ENCODE assay signal across 35 mouse cellular contexts in the genomic region with DNA sequence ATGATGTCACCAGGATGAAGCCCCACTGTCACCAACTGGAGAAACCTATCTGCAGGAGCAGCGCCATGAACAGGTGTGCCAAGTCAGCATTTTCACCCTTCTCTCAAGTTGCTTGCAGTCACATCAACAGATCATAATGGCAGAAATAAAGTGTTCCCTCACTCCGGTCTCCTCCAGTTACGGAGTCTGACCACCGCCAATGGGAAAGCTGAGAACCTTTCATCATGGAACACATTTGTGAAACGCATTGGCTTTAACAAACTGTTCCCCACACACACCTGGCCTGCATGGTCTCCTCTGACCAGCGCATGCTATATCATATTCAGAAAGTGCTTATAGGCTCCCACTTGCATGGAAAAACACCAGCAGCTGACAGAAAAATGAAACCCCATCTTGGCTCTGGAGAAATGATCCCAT. TPM values are rescaled to one million over a fixed set of nuclear protein-coding genes. Genes with fewer than 3 reads are reported as not detected.
DNase-seq lines count a peak whose midpoint lies in the region; ATAC-seq and TF ChIP-seq lines count a peak whose summit lies in the region.
"Had no signal": no experiment of that assay in that cellular context is flagged by ENCODE, and none has a peak within 500 bp of the region (broad histone marks: within the 10 kb centered on the region; RNA-seq: fewer than 3 reads in every experiment).

No protein-coding gene starts in this region.

- no peak overlapping the region for H3K27ac ChIP-seq in CH12.LX (ENCODE audit: insufficient read depth, low read depth)
- H3K27ac ChIP-seq in embryonic facial prominence, embryonic 14.5 days (replicated peaks; ENCODE audit: low read depth, low read length) = no peak overlapping the region
- 0 out of 2 replicates have a peak overlapping the region, but pooled peaks have one; percentile 3 for H3K27ac ChIP-seq in limb, embryonic 14.5 days (replicated peaks; ENCODE audit: low read depth, low read length)
- H3K27ac ChIP-seq: forebrain, embryonic 10.5 days; forebrain, embryonic 15.5 days; heart, embryonic 15.5 days; kidney, embryonic 15.5 days; layer of hippocampus, adult 2 months; left cerebral cortex, adult 2 months; midbrain, embryonic 10.5 days; midbrain, embryonic 15.5 days had no signal

- TF ChIP-seq RAD21 in CH12.LX (IDR thresholded peaks at IDR 0.05; ENCODE audit: low read depth, low read length) = no peak

- H3K4me1 ChIP-seq in CH12.LX (ENCODE audit: control insufficient read depth in 1 of 2, insufficient read depth in 2 of 2) = no peaks in the 10 kb centered on the region
- H3K4me1 ChIP-seq in embryonic facial prominence, embryonic 14.5 days (ENCODE audit: control insufficient read depth, insufficient read depth, low read length) = no peaks in the 10 kb centered on the region; the same call in 1 of the 2 replicates
- peaks cover 6% of the 10 kb centered on the region; the same call in 1 of the 2 replicates for H3K4me1 ChIP-seq in limb, embryonic 14.5 days (ENCODE audit: control insufficient read depth, insufficient read depth, low read length)
- H3K4me1 ChIP-seq: forebrain, embryonic 10.5 days; forebrain, embryonic 15.5 days; kidney, embryonic 15.5 days; midbrain, embryonic 10.5 days; midbrain, embryonic 15.5 days had no signal

- TF ChIP-seq CTCF in CH12.LX (conservative IDR thresholded peaks at IDR 0.05 in 1 of 2, IDR thresholded peaks at IDR 0.05 in 1 of 2; ENCODE audit: low read depth in 2 of 2, low read length in 2 of 2) = no peak

- 60% methylated on average over 6 of the region's 6 CpGs for whole genome bisulfite sequencing in embryonic facial prominence, embryonic 14.5 days
- WGBS in limb, embryonic 14.5 days = 36% methylated on average over 6 of the region's 6 CpGs

- no peaks in the 10 kb centered on the region for H3K79me2 ChIP-seq in CH12.LX (replicated peaks; ENCODE audit: control insufficient read depth, extremely low read depth, insufficient read depth, poor library complexity, severe bottlenecking)

- peaks cover 71% of the 10 kb centered on the region for H3K27me3 ChIP-seq in CH12.LX (replicated peaks)
- no peaks in the 10 kb centered on the region for H3K27me3 ChIP-seq in embryonic facial prominence, embryonic 14.5 days (replicated peaks; ENCODE audit: control insufficient read depth, insufficient read depth, low read length)
- H3K27me3 ChIP-seq in limb, embryonic 14.5 days (ENCODE audit: control insufficient read depth, insufficient read depth, low read length) = no peaks in the 10 kb centered on the region
- H3K27me3 ChIP-seq: forebrain, embryonic 15.5 days; heart, embryonic 15.5 days; kidney, embryonic 15.5 days; midbrain, embryonic 15.5 days had no signal

- no peak overlapping the region for H3K9ac ChIP-seq in CH12.LX (ENCODE audit: insufficient read depth, low read depth)
- no peak overlapping the region for H3K9ac ChIP-seq in embryonic facial prominence, embryonic 14.5 days (ENCODE audit: low read depth, low read length)
- H3K9ac ChIP-seq in limb, embryonic 14.5 days (ENCODE audit: low read depth, low read length, severe bottlenecking) = no peak overlapping the region
- H3K9ac ChIP-seq: forebrain, embryonic 15.5 days; heart, embryonic 15.5 days; kidney, embryonic 15.5 days; midbrain, embryonic 15.5 days had no signal

- no peak for TF ChIP-seq EP300 in CH12.LX (IDR thresholded peaks at IDR 0.05; ENCODE audit: low read length)

- in situ Hi-C loops in CH12.LX (cut with MboI; ENCODE audit: low pct_ligation_motif_present, low pct_unique_long_range_greater_than_20kb, low sequenced_read_pairs) = no loop called here

- dilution Hi-C loops in CH12.LX (cut with MboI; ENCODE audit: extremely low pct_ligation_motif_present, extremely low pct_unique_long_range_greater_than_20kb, low sequenced_read_pairs) = no loop called here

- H3K4me2 ChIP-seq in CH12.LX (ENCODE audit: insufficient read depth, low read depth, poor library complexity, severe bottlenecking) = no peak overlapping the region
- H3K4me2 ChIP-seq in embryonic facial prominence, embryonic 14.5 days (ENCODE audit: low read depth, low read length) = no peak overlapping the region
- no peak overlapping the region for H3K4me2 ChIP-seq in limb, embryonic 14.5 days (replicated peaks; ENCODE audit: low read depth, low read length, severe bottlenecking)
- H3K4me2 ChIP-seq: forebrain, embryonic 15.5 days; heart, embryonic 15.5 days; kidney, embryonic 15.5 days; liver, embryonic 11.5 days; midbrain, embryonic 15.5 days had no signal

- H3K9me3 ChIP-seq in CH12.LX (replicated peaks; ENCODE audit: low read length) = no peaks in the 10 kb centered on the region
- no peaks in the 10 kb centered on the region for H3K9me3 ChIP-seq in embryonic facial prominence, embryonic 14.5 days (ENCODE audit: control insufficient read depth, low read length)
- H3K9me3 ChIP-seq in limb, embryonic 14.5 days (ENCODE audit: control insufficient read depth, low read length) = no peaks in the 10 kb centered on the region
- H3K9me3 ChIP-seq: forebrain, embryonic 10.5 days; forebrain, embryonic 15.5 days; heart, embryonic 15.5 days; kidney, embryonic 15.5 days; midbrain, embryonic 10.5 days; midbrain, embryonic 15.5 days had no signal

- DNase-seq in gastrocnemius, adult 8-10 months (ENCODE audit: low spot score in 2 of 2) = peak; percentile 56 to 66
- no peak for DNase-seq in gastrocnemius, postnatal 4 days (ENCODE audit: low spot score in 2 of 2)
- no peak for DNase-seq in CH12.LX (ENCODE audit: extremely low read depth)
- peak; percentile 57 for DNase-seq in embryonic facial prominence, embryonic 14.5 days (ENCODE audit: low spot score)
- DNase-seq in limb, embryonic 14.5 days (ENCODE audit: low spot score) = peak; percentile 56
- no peak for DNase-seq in neural tube, embryonic 10.5 days (ENCODE audit: extremely low spot score, low spot score)
- DNase-seq: adrenal gland, postnatal 10 days; cerebellum, adult 8-10 months; cerebellum, postnatal 25 days; kidney, adult 18-20 months; kidney, postnatal 25 days; lung, postnatal 14 days; right cerebral cortex, postnatal 25 days; spleen, adult 18-20 months; thymus, postnatal 14 days had no signal

- peak; percentile 86 for ATAC-seq in embryonic facial prominence, embryonic 14.5 days (ENCODE audit: low read depth)
- ATAC-seq in limb, embryonic 14.5 days (ENCODE audit: low FRiP score, low read depth) = peak; percentile 74; the same call in 1 of the 2 replicates
- ATAC-seq in activated CD4-positive, CD25-positive, alpha-beta regulatory T cell, adult 4 months = no peak
- ATAC-seq: CD4-positive, CD25-positive, alpha-beta regulatory T cell, adult 4 months; forebrain, embryonic 15.5 days; hindbrain, embryonic 16.5 days; midbrain, embryonic 15.5 days had no signal

- H3K4me3 ChIP-seq in CH12.LX (replicated peaks in 1 of 3; ENCODE audit: low read depth in 2 of 3, low read length in 2 of 3, poor library complexity in 1 of 3) = no peak overlapping the region
- H3K4me3 ChIP-seq in embryonic facial prominence, embryonic 14.5 days (ENCODE audit: low read depth, low read length) = no peak overlapping the region
- H3K4me3 ChIP-seq in limb, embryonic 14.5 days (replicated peaks; ENCODE audit: low read length) = no peak overlapping the region
- H3K4me3 ChIP-seq: forebrain, embryonic 10.5 days; forebrain, embryonic 15.5 days; heart, embryonic 15.5 days; kidney, embryonic 15.5 days; layer of hippocampus, adult 2 months; left cerebral cortex, adult 2 months; midbrain, embryonic 10.5 days; midbrain, embryonic 15.5 days had no signal

- TF ChIP-seq POLR2A in CH12.LX (IDR thresholded peaks at IDR 0.05; ENCODE audit: low read depth, low read length) = no peak
- TF ChIP-seq POLR2A in limb, embryonic 14.5 days (IDR thresholded peaks at IDR 0.05; ENCODE audit: borderline replicate concordance, extremely low read depth, insufficient read depth, insufficient read length) = no peak

- no peaks in the 10 kb centered on the region for H3K36me3 ChIP-seq in CH12.LX (replicated peaks in 1 of 2; ENCODE audit: control insufficient read depth in 1 of 2, insufficient read depth in 1 of 2, low read length in 1 of 2)
- H3K36me3 ChIP-seq in embryonic facial prominence, embryonic 14.5 days (ENCODE audit: control insufficient read depth, insufficient read depth, low read length) = no peaks in the 10 kb centered on the region
- H3K36me3 ChIP-seq in limb, embryonic 14.5 days (ENCODE audit: control insufficient read depth, insufficient read depth, low read length) = no peaks in the 10 kb centered on the region
- H3K36me3 ChIP-seq: forebrain, embryonic 10.5 days; forebrain, embryonic 15.5 days; midbrain, embryonic 15.5 days had no signal

RNA-seq across cellular contexts. Expression of a gene that starts 23.4 kb away (rescaled TPM):
- 100 to 1,000 TPM; 270 to 439 (median 347) TPM for total RNA-seq in gastrocnemius, adult 8-10 months (2022)
- 100 to 1,000 TPM; 160 to 187 TPM for total RNA-seq in gastrocnemius, postnatal 4 days (2021)
- total RNA-seq in CH12.LX (2012; rRNA removed) (0.25 and 0.47 TPM in 2 replicates), CH12.LX (2014; rRNA removed) (0.26 and 0.47 TPM in 2 replicates)
- polyA plus RNA-seq in CH12.LX (2012; ENCODE audit: insufficient read length, low read depth) = 0.10 TPM in 1 of 2 replicates, not detected in the other
- 24.8 and 26.7 TPM in 2 replicates for polyA plus RNA-seq in embryonic facial prominence, embryonic 14.5 days (2014; fragmentation: Nextera tagmentation; extraction: Ambion mirVana)
- 23.9 and 24.2 TPM in 2 replicates for polyA plus RNA-seq in limb, embryonic 14.5 days (2012; rRNA removed)
- polyA plus RNA-seq in limb, embryonic 14.5 days (2014; fragmentation: Nextera tagmentation; extraction: Ambion mirVana) = 31.9 and 33.2 TPM in 2 replicates
- polyA plus RNA-seq in activated CD4-positive, CD25-positive, alpha-beta regulatory T cell, adult 4 months (2017; shearing (Covaris generic)) = not detected
- total RNA-seq: neutrophil, adult 5-6 weeks had no signal

RNA-seq across cellular contexts. Expression of a gene that starts 25.9 kb away (rescaled TPM):
- 1 to 10 TPM in 3 of 4 experiments, under 1 TPM in 1; 0.92 to 3.3 (median 2.5) TPM for total RNA-seq in gastrocnemius, adult 8-10 months (2022)
- total RNA-seq in gastrocnemius, postnatal 4 days (2021) = 1 to 10 TPM; 1.5 to 2.2 TPM
- total RNA-seq in CH12.LX (2012; rRNA removed) (0.08 TPM in 1 of 2 replicates, not detected in the other), CH12.LX (2014; rRNA removed) (not detected in 2 replicates)
- polyA plus RNA-seq in CH12.LX (2012; ENCODE audit: insufficient read length, low read depth) = not detected in 2 replicates
- 6.2 and 12.5 TPM in 2 replicates for polyA plus RNA-seq in embryonic facial prominence, embryonic 14.5 days (2014; fragmentation: Nextera tagmentation; extraction: Ambion mirVana)
- polyA plus RNA-seq in limb, embryonic 14.5 days (2012; rRNA removed) = 0.87 and 1.3 TPM in 2 replicates
- 1.5 and 2.2 TPM in 2 replicates for polyA plus RNA-seq in limb, embryonic 14.5 days (2014; fragmentation: Nextera tagmentation; extraction: Ambion mirVana)
- polyA plus RNA-seq in activated CD4-positive, CD25-positive, alpha-beta regulatory T cell, adult 4 months (2017; shearing (Covaris generic)) = not detected
- total RNA-seq: heart, postnatal 25 days; neutrophil, adult 5-6 weeks had no signal
- polyA plus RNA-seq: CD4-positive, CD25-positive, alpha-beta regulatory T cell, adult 4 months; liver, embryonic 16.5 days had no signal

RNA-seq across cellular contexts. Expression of a gene that starts 47.2 kb away (rescaled TPM):
- 1 to 10 TPM; 1.9 to 5.4 (median 3.8) TPM for total RNA-seq in gastrocnemius, adult 8-10 months (2022)
- under 1 TPM; 0.23 to 0.32 TPM for total RNA-seq in gastrocnemius, postnatal 4 days (2021)
- total RNA-seq in CH12.LX (2012; rRNA removed) (0.13 TPM in 2 replicates), CH12.LX (2014; rRNA removed) (not detected in 2 replicates)
- 0.19 TPM in 1 of 2 replicates, not detected in the other for polyA plus RNA-seq in CH12.LX (2012; ENCODE audit: insufficient read length, low read depth)
- polyA plus RNA-seq in embryonic facial prominence, embryonic 14.5 days (2014; fragmentation: Nextera tagmentation; extraction: Ambion mirVana) = 1.8 and 2.5 TPM in 2 replicates
- polyA plus RNA-seq in limb, embryonic 14.5 days (2012; rRNA removed) = 4.6 and 4.9 TPM in 2 replicates
- 4.8 and 5.9 TPM in 2 replicates for polyA plus RNA-seq in limb, embryonic 14.5 days (2014; fragmentation: Nextera tagmentation; extraction: Ambion mirVana)
- not detected for polyA plus RNA-seq in activated CD4-positive, CD25-positive, alpha-beta regulatory T cell, adult 4 months (2017; shearing (Covaris generic))
- total RNA-seq: layer of hippocampus, adult 2 months; layer of hippocampus, postnatal 14 days; left cerebral cortex, postnatal 25 days; neutrophil, adult 5-6 weeks had no signal
- polyA plus RNA-seq: CD4-positive, CD25-positive, alpha-beta regulatory T cell, adult 4 months; embryonic facial prominence, embryonic 11.5 days; forebrain, embryonic 10.5 days; forebrain, embryonic 15.5 days; heart, embryonic 15.5 days; hindbrain, embryonic 11.5 days; hindbrain, embryonic 16.5 days; liver, embryonic 11.5 days; midbrain, embryonic 10.5 days; midbrain, embryonic 15.5 days; neural tube, embryonic 11.5 days had no signal

RNA-seq across cellular contexts. Expression of a gene that starts 53.0 kb away (rescaled TPM):
- total RNA-seq in gastrocnemius, adult 8-10 months (2022) = 10 to 100 TPM; 54.6 to 66.0 (median 57.1) TPM
- 10 to 100 TPM; 71.8 to 90.1 TPM for total RNA-seq in gastrocnemius, postnatal 4 days (2021)
- total RNA-seq in CH12.LX (2012; rRNA removed) (245 and 334 TPM in 2 replicates), CH12.LX (2014; rRNA removed) (115 and 174 TPM in 2 replicates)
- polyA plus RNA-seq in CH12.LX (2012; ENCODE audit: insufficient read length, low read depth) = 729 and 816 TPM in 2 replicates
- 114 and 123 TPM in 2 replicates for polyA plus RNA-seq in embryonic facial prominence, embryonic 14.5 days (2014; fragmentation: Nextera tagmentation; extraction: Ambion mirVana)
- 103 and 110 TPM in 2 replicates for polyA plus RNA-seq in limb, embryonic 14.5 days (2012; rRNA removed)
- polyA plus RNA-seq in limb, embryonic 14.5 days (2014; fragmentation: Nextera tagmentation; extraction: Ambion mirVana) = 123 and 127 TPM in 2 replicates
- 10 to 100 TPM; 55.5 to 77.9 TPM for polyA plus RNA-seq in activated CD4-positive, CD25-positive, alpha-beta regulatory T cell, adult 4 months (2017; shearing (Covaris generic))

Comparison
In these comparisons a context has a peak if more than half of its experiments do, and no peak if none do; other contexts are left out.
1. DNase-seq: peak in gastrocnemius, adult 8-10 months (2 of 2), embryonic facial prominence, embryonic 14.5 days (single experiment) and limb, embryonic 14.5 days (single experiment); none in gastrocnemius, postnatal 4 days (0 of 2), CH12.LX (single experiment) and neural tube, embryonic 10.5 days (single experiment).
2. RNA of a gene that starts 23.4 kb away (polyA plus RNA-seq): 23.9 to 33.2 TPM in limb, embryonic 14.5 days and 24.8 to 26.7 TPM in embryonic facial prominence, embryonic 14.5 days; 0.10 TPM in CH12.LX and not detected in activated CD4-positive, CD25-positive, alpha-beta regulatory T cell, adult 4 months; every median in the first group is over 10 times any median in the second.